ENCODE assay signal across 30 mouse cellular contexts in the genomic region with DNA sequence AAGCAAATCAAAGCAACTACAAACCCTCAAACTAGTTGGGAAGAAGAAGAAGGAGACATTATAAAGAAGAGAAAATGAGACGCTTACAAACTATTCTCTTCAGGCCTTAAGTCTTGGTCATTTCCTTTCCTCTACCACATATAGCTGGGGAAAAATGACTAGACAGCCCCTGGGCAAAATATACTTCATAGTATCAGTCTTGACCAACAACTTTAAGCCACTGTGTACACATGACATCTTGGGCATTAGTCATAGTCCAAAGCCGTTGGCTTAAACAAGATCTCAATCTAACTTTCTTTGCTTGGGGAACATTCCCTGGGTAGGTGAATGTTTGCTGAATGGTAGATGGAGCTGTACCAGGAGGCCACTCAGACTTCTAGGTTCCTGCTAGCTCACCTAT. TPM values are rescaled to one million over a fixed set of nuclear protein-coding genes. Genes with fewer than 3 reads are reported as not detected.
"Had no signal": no experiment of that assay in that cellular context is flagged by ENCODE, and none has a peak within 500 bp of the region (broad histone marks: within the 10 kb centered on the region; RNA-seq: fewer than 3 reads in every experiment).

No protein-coding gene starts in this region.

- H3K9me3 ChIP-seq: embryonic facial prominence, embryonic 10.5 days; embryonic facial prominence, embryonic 12.5 days; embryonic facial prominence, embryonic 13.5 days; embryonic facial prominence, embryonic 15.5 days; forebrain, embryonic 10.5 days; forebrain, embryonic 12.5 days; forebrain, embryonic 13.5 days; forebrain, embryonic 15.5 days; heart, embryonic 10.5 days had no signal

- H3K27me3 ChIP-seq: embryonic facial prominence, embryonic 12.5 days; embryonic facial prominence, embryonic 13.5 days; embryonic facial prominence, embryonic 15.5 days; forebrain, embryonic 12.5 days; forebrain, embryonic 13.5 days; forebrain, embryonic 15.5 days had no signal

- H3K4me1 ChIP-seq: embryonic facial prominence, embryonic 10.5 days; embryonic facial prominence, embryonic 12.5 days; embryonic facial prominence, embryonic 13.5 days; embryonic facial prominence, embryonic 15.5 days; forebrain, embryonic 10.5 days; forebrain, embryonic 12.5 days; forebrain, embryonic 13.5 days; forebrain, embryonic 15.5 days; heart, embryonic 10.5 days had no signal

- DNase-seq: cerebellum, adult 9-11 months; cerebellum, postnatal 10 days; cerebellum, postnatal 14 days; cerebellum, postnatal 25 days; cerebellum, postnatal 36 days; forebrain, postnatal 0 days; gastrocnemius, adult 2 months; gastrocnemius, postnatal 10 days; gastrocnemius, postnatal 14 days; gastrocnemius, postnatal 25 days; gastrocnemius, postnatal 36 days; heart, adult 11 months; heart, adult 18-20 months; heart, adult 2 months had no signal

- H3K27ac ChIP-seq: embryonic facial prominence, embryonic 10.5 days; embryonic facial prominence, embryonic 12.5 days; embryonic facial prominence, embryonic 13.5 days; embryonic facial prominence, embryonic 15.5 days; forebrain, embryonic 10.5 days; forebrain, embryonic 12.5 days; forebrain, embryonic 13.5 days; forebrain, embryonic 15.5 days; gastrocnemius, adult 2 months; heart, adult 2 months; heart, embryonic 10.5 days had no signal

- H3K36me3 ChIP-seq: embryonic facial prominence, embryonic 10.5 days; embryonic facial prominence, embryonic 12.5 days; embryonic facial prominence, embryonic 13.5 days; embryonic facial prominence, embryonic 15.5 days; forebrain, embryonic 10.5 days; forebrain, embryonic 12.5 days; forebrain, embryonic 15.5 days; heart, embryonic 10.5 days had no signal

- H3K4me3 ChIP-seq: embryonic facial prominence, embryonic 10.5 days; embryonic facial prominence, embryonic 12.5 days; embryonic facial prominence, embryonic 13.5 days; embryonic facial prominence, embryonic 15.5 days; erythroblast, embryonic 14.5 days; forebrain, embryonic 10.5 days; forebrain, embryonic 12.5 days; forebrain, embryonic 13.5 days; forebrain, embryonic 15.5 days; gastrocnemius, adult 2 months; heart, adult 2 months; heart, embryonic 10.5 days had no signal

RNA-seq across cellular contexts. Expression of a gene that starts 12.3 kb away (rescaled TPM):
- polyA plus RNA-seq: embryonic facial prominence, embryonic 11.5 days; forebrain, embryonic 10.5 days; forebrain, embryonic 12.5 days; forebrain, embryonic 13.5 days; forebrain, embryonic 14.5 days; forebrain, embryonic 15.5 days had no signal

RNA-seq across cellular contexts. Expression of a gene that starts 48.3 kb away (rescaled TPM):
- total RNA-seq: forebrain, postnatal 0 days; gastrocnemius, adult 18-20 months; gastrocnemius, postnatal 14 days; gastrocnemius, postnatal 25 days; gastrocnemius, postnatal 36 days had no signal
- polyA plus RNA-seq: cortical plate, adult 2 months; embryonic facial prominence, embryonic 10.5 days; embryonic facial prominence, embryonic 11.5 days; embryonic facial prominence, embryonic 12.5 days; embryonic facial prominence, embryonic 13.5 days; erythroblast, embryonic 14.5 days; forebrain, embryonic 10.5 days; forebrain, embryonic 11.5 days; forebrain, embryonic 12.5 days; forebrain, embryonic 13.5 days; forebrain, embryonic 14.5 days; forebrain, embryonic 15.5 days; forebrain, embryonic 16.5 days; forebrain, postnatal 0 days; heart, embryonic 10.5 days had no signal
